Mouse (Mus musculus): ENCODE results near the gene Lif.

Lif gene

GRCm38 (mm10) chr11:4231435-4231834 is 25.9 kb upstream of the Lif start:
- DNase-seq (ENCODE audit: low spot score) = no peak

- no peak for DNase-seq (ENCODE audit: low spot score)
Observed at GRCm38 (mm10) chr11:4232644-4233043, 24.7 kb upstream of the Lif start.

- DNase-seq (ENCODE audit: low spot score) = no peak
Observed at GRCm38 (mm10) chr11:4235052-4235655, 22.2 kb upstream of the Lif start.

GRCm38 (mm10) chr11:4235665-4236545 is 21.5 kb upstream of the Lif start, which contains the start of gene Osm:
Gene Osm (plus strand): TSS chr11:4236420.
- no peak for DNase-seq (ENCODE audit: low spot score)

GRCm38 (mm10) chr11:4236546-4237067 is 20.8 kb upstream of the Lif start:
- DNase-seq (ENCODE audit: low spot score) = no peak

- DNase-seq (ENCODE audit: low spot score) = no peak
Observed at GRCm38 (mm10) chr11:4237389-4237912, 19.9 kb upstream of the Lif start.

- DNase-seq (ENCODE audit: low spot score) = no peak
Observed at GRCm38 (mm10) chr11:4238167-4238566, 19.2 kb upstream of the Lif start.

GRCm38 (mm10) chr11:4239691-4240090 is 17.7 kb upstream of the Lif start:
- DNase-seq (ENCODE audit: low spot score) = no peak

- no peak for DNase-seq (ENCODE audit: low spot score)
Observed at GRCm38 (mm10) chr11:4240151-4240550, 17.2 kb upstream of the Lif start.

- DNase-seq (ENCODE audit: low spot score) = no peak
Observed at GRCm38 (mm10) chr11:4241180-4241579, 16.2 kb upstream of the Lif start.

- DNase-seq (ENCODE audit: low spot score) = no peak
Observed at GRCm38 (mm10) chr11:4246126-4246525, 11.2 kb upstream of the Lif start.

- DNase-seq (ENCODE audit: low spot score) = no peak
Observed at GRCm38 (mm10) chr11:4246623-4247022, 10.7 kb upstream of the Lif start.

- DNase-seq (ENCODE audit: low spot score) = no peak
Observed at GRCm38 (mm10) chr11:4247201-4247959, 10.0 kb upstream of the Lif start.

- no peak for DNase-seq (ENCODE audit: low spot score)
Observed at GRCm38 (mm10) chr11:4249151-4249550, 8.2 kb upstream of the Lif start.

GRCm38 (mm10) chr11:4250290-4250689 is 7.1 kb upstream of the Lif start:
- DNase-seq (ENCODE audit: low spot score) = no peak

GRCm38 (mm10) chr11:4251376-4251775 is 6.0 kb upstream of the Lif start:
- no peak for DNase-seq (ENCODE audit: low spot score)

- DNase-seq (ENCODE audit: low spot score) = no peak
Observed at GRCm38 (mm10) chr11:4252886-4253285, 4.5 kb upstream of the Lif start.

- no peak for DNase-seq (ENCODE audit: low spot score)
Observed at GRCm38 (mm10) chr11:4257756-4258155, 399 bp downstream of the Lif start.

- DNase-seq (ENCODE audit: low spot score) = peak; percentile 74
Observed at GRCm38 (mm10) chr11:4258657-4259082, 1.3 kb downstream of the Lif start.

- DNase-seq (ENCODE audit: low spot score) = no peak
Observed at GRCm38 (mm10) chr11:4260463-4261187, 3.3 kb downstream of the Lif start.

- DNase-seq (ENCODE audit: low spot score) = no peak
Observed at GRCm38 (mm10) chr11:4261188-4261494, 3.8 kb downstream of the Lif start.

GRCm38 (mm10) chr11:4261969-4262368 is 4.6 kb downstream of the Lif start:
- DNase-seq (ENCODE audit: low spot score) = no peak

Measured in layer of hippocampus, adult 9-10 months (tissue).